Mouse (Mus musculus) cerebellum, adult 2 months (tissue): ENCODE data around the gene Noto.

Experiments
- CTCF ChIP-seq: fragments of 200-500 bp; IDR thresholded peaks from 2 replicates; pipeline ENCODE4 v1.5.1; 2011; ENCODE audit warnings: low read depth, mild to moderate bottlenecking, control low read depth, low read length, moderate library complexity, borderline replicate concordance; ENCODE audit not compliant: insufficient read depth
- POLR2A ChIP-seq: fragments of 200-500 bp; IDR thresholded peaks from 2 replicates; pipeline ENCODE4 v1.6.1; 2011; ENCODE audit warnings: low read length, control low read depth, borderline replicate concordance; ENCODE audit not compliant: insufficient read depth

GRCm38 (mm10) chr6:85443488-85444233 lies 20.0 kb downstream of the Noto start:
- TF ChIP-seq CTCF (no peak), POLR2A (no peak)
